Mouse (Mus musculus): ENCODE measurements around the gene Fosl1. TPM values are rescaled to one million over a fixed set of nuclear protein-coding genes. Genes with fewer than 3 reads are reported as not detected.

The Fosl1 gene
- total RNA-seq, 1 experiment: 3.0 TPM

DNA sequence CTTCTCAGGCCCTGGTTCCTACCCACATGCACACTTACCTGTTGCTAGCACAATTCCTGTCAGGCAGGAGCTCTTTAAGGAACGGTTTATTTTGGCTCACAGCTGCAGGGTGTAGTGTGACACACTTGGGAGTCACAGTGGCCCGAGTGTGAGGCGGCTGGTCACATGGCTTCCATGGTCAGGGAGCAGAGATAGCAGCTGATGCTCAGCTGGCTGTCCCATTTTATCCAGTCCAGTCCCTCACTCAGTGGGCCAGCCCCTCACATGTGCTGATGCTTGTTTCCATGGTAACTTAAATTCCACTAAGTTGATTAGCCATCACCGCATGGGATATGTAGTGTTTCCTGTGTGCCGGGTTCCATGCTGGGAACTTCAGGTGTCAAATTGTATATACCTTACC lies 35.4 kb upstream of the Fosl1 start:
- TF ChIP-seq CHD2 (IDR thresholded peaks at IDR 0.05; ENCODE audit: low read depth, low read length) (no peak), ZNF384 (IDR thresholded peaks at IDR 0.05; ENCODE audit: low read depth, low read length) (no peak), HCFC1 (IDR thresholded peaks at IDR 0.05; ENCODE audit: borderline replicate concordance, insufficient read depth, low read length) (no peak), MAFK (IDR thresholded peaks at IDR 0.05; ENCODE audit: insufficient read depth, low read depth, low read length) (no peak), ZC3H11A (IDR thresholded peaks at IDR 0.05; ENCODE audit: borderline replicate concordance, low read depth, low read length) (no peak)
- Histone ChIP-seq H3K4me1 (ENCODE audit: control insufficient read depth in 2 of 2, insufficient read depth in 2 of 2, low read length in 2 of 2, poor library complexity in 1 of 2) (peaks cover 0 to 8% of the 10 kb centered on the region in 2 experiments; a peak in 1 of 4 replicates), H3K27ac (ENCODE audit: insufficient read depth, low read depth, low read length, poor library complexity, severe bottlenecking) (no peak overlapping the region), H3K9ac (ENCODE audit: insufficient read depth, low read depth, low read length, poor library complexity, severe bottlenecking) (no peak overlapping the region), H3K9me3 (ENCODE audit: control insufficient read depth, insufficient read depth, low read depth, low read length) (no peaks in the 10 kb centered on the region), H3K36me3 (ENCODE audit: control insufficient read depth, insufficient read depth, low read length, poor library complexity, severe bottlenecking) (no peaks in the 10 kb centered on the region), H3K4me3 (ENCODE audit: insufficient read depth in 1 of 2, low read depth in 1 of 2, low read length in 2 of 2, poor library complexity in 1 of 2, severe bottlenecking in 1 of 2) (no peak overlapping the region)
- in situ Hi-C loops (cut with MboI; ENCODE audit: low sequenced_read_pairs in 2 of 2, unreplicated experiment in 2 of 2): no loop called here
- no peak for DNase-seq (ENCODE audit: low read depth, low spot score)

DNA sequence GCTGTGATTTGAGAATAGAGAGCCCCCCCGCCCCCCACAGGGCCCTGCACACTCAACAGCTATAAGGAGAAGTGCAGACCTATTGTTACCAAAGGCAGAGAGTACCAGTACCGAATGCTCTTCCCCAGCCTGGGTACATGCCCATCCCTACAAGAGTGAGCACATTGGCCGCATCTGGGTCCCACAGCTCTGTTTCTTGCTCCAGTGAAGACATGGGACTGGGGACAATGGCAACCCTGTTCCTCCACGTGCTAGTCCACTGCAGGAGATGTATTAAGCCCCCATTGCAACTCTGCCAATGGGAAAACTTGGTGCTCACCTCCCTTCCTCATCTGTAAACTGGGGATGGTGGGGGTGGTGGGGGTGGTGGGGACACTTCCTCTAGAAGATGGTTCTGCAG lies 33.5 kb upstream of the Fosl1 start:
- in situ Hi-C loops (cut with MboI; ENCODE audit: low sequenced_read_pairs in 2 of 2, unreplicated experiment in 2 of 2): no loop called here
- H3K27ac ChIP-seq (ENCODE audit: insufficient read depth, low read depth, low read length, poor library complexity, severe bottlenecking): no peak overlapping the region
- H3K9me3 ChIP-seq (ENCODE audit: control insufficient read depth, insufficient read depth, low read depth, low read length): no peaks in the 10 kb centered on the region
- no peak overlapping the region for H3K4me3 ChIP-seq (ENCODE audit: insufficient read depth in 1 of 2, low read depth in 1 of 2, low read length in 2 of 2, poor library complexity in 1 of 2, severe bottlenecking in 1 of 2)
- H3K9ac ChIP-seq (ENCODE audit: insufficient read depth, low read depth, low read length, poor library complexity, severe bottlenecking): no peak overlapping the region
- TF ChIP-seq MAFK (IDR thresholded peaks at IDR 0.05; ENCODE audit: insufficient read depth, low read depth, low read length) (no peak), HCFC1 (IDR thresholded peaks at IDR 0.05; ENCODE audit: borderline replicate concordance, insufficient read depth, low read length) (no peak), ZC3H11A (IDR thresholded peaks at IDR 0.05; ENCODE audit: borderline replicate concordance, low read depth, low read length) (no peak)
- DNase-seq (ENCODE audit: low read depth, low spot score): no peak
- peaks cover 0 to 3% of the 10 kb centered on the region in 2 experiments; a peak in 1 of 4 replicates for H3K4me1 ChIP-seq (ENCODE audit: control insufficient read depth in 2 of 2, insufficient read depth in 2 of 2, low read length in 2 of 2, poor library complexity in 1 of 2)
- no peaks in the 10 kb centered on the region for H3K36me3 ChIP-seq (ENCODE audit: control insufficient read depth, insufficient read depth, low read length, poor library complexity, severe bottlenecking)

DNA sequence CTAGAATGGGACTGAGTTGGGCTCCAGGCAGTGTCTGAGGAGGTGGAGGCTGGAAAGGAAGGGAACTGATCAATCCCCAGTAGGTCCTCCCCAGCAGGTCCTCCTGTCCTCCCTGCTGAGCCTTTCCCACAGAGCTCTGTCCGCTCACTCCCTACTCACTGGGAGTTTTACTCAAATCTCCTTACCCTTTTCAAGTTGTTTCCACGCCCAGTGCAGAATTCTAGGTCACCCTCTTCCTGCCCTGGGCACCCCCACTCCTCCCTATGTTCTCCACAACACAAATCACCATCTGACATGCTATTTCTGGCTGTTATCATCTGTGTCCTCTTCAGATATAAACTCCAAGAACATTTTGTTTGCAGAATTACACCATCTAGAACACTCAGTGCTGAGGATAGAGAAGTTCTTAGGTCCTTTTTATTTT lies 32.8 kb upstream of the Fosl1 start:
- Histone ChIP-seq H3K27ac (ENCODE audit: insufficient read depth, low read depth, low read length, poor library complexity, severe bottlenecking) (no peak overlapping the region), H3K36me3 (ENCODE audit: control insufficient read depth, insufficient read depth, low read length, poor library complexity, severe bottlenecking) (no peaks in the 10 kb centered on the region), H3K9ac (ENCODE audit: insufficient read depth, low read depth, low read length, poor library complexity, severe bottlenecking) (no peak overlapping the region), H3K4me1 (ENCODE audit: control insufficient read depth in 2 of 2, insufficient read depth in 2 of 2, low read length in 2 of 2, poor library complexity in 1 of 2) (no peaks in the 10 kb centered on the region), H3K9me3 (ENCODE audit: control insufficient read depth, insufficient read depth, low read depth, low read length) (no peaks in the 10 kb centered on the region), H3K4me3 (ENCODE audit: insufficient read depth in 1 of 2, low read depth in 1 of 2, low read length in 2 of 2, poor library complexity in 1 of 2, severe bottlenecking in 1 of 2) (no peak overlapping the region)
- in situ Hi-C loops (cut with MboI; ENCODE audit: low sequenced_read_pairs in 2 of 2, unreplicated experiment in 2 of 2): no loop called here
- no peak for DNase-seq (ENCODE audit: low read depth, low spot score)
- no peak for TF ChIP-seq CHD2 (IDR thresholded peaks at IDR 0.05; ENCODE audit: low read depth, low read length)
- no peak for TF ChIP-seq HCFC1 (IDR thresholded peaks at IDR 0.05; ENCODE audit: borderline replicate concordance, insufficient read depth, low read length)
- no peak for TF ChIP-seq ZNF384 (IDR thresholded peaks at IDR 0.05; ENCODE audit: low read depth, low read length)

DNA sequence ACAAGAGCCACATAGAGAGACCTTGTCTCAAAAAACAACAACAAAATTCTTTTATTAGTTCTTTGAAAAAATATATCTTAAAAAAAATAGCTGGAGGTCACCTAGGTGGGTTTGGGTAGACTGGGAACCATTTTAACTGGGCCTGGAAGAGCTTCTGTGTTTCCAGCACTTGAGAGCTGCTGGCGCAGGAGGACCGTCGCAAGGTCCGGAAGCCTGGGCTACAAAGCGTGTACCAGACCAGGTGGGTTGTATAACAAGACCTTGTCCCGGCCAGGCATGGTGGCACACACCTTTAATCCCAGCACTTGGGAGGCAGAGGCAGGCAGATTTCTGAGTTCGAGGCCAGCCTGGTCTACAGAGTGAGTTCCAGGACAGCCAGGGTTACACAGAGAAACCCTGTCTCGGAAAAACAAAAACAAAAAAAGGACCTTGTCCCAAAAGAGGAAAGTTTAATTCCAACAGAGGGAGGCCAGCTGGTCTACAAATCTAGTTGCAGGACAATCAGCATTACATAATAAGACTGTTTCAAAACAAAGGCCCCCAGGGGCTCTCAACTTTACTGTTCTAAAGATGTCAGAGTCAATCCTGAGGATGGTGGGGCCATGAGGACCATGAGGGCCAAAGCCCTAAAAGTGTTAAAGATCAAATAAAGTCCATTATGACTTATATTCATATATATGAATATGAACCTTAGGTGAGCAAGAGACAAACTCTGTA lies 28.4 kb upstream of the Fosl1 start:
- in situ Hi-C loops (cut with MboI; ENCODE audit: low sequenced_read_pairs in 2 of 2, unreplicated experiment in 2 of 2): no loop called here
- DNase-seq (ENCODE audit: low read depth, low spot score): no peak
- no peak for TF ChIP-seq ZC3H11A (IDR thresholded peaks at IDR 0.05; ENCODE audit: borderline replicate concordance, low read depth, low read length)
- TF ChIP-seq ZNF384 (IDR thresholded peaks at IDR 0.05; ENCODE audit: low read depth, low read length): no peak
- TF ChIP-seq MAFK (IDR thresholded peaks at IDR 0.05; ENCODE audit: insufficient read depth, low read depth, low read length): no peak
- no peak for TF ChIP-seq HCFC1 (IDR thresholded peaks at IDR 0.05; ENCODE audit: borderline replicate concordance, insufficient read depth, low read length)
- TF ChIP-seq CHD2 (IDR thresholded peaks at IDR 0.05; ENCODE audit: low read depth, low read length): no peak
- peaks cover 10% of the 10 kb centered on the region; the same call in 1 of the 2 replicates for H3K36me3 ChIP-seq (ENCODE audit: control insufficient read depth, insufficient read depth, low read length, poor library complexity, severe bottlenecking)
- peaks cover 3 to 5% of the 10 kb centered on the region in 2 experiments; a peak in 2 of 4 replicates for H3K4me1 ChIP-seq (ENCODE audit: control insufficient read depth in 2 of 2, insufficient read depth in 2 of 2, low read length in 2 of 2, poor library complexity in 1 of 2)
- no peak overlapping the region for H3K9ac ChIP-seq (ENCODE audit: insufficient read depth, low read depth, low read length, poor library complexity, severe bottlenecking)
- H3K27ac ChIP-seq (ENCODE audit: insufficient read depth, low read depth, low read length, poor library complexity, severe bottlenecking): no peak overlapping the region
- H3K9me3 ChIP-seq (ENCODE audit: control insufficient read depth, insufficient read depth, low read depth, low read length): no peaks in the 10 kb centered on the region
- H3K4me3 ChIP-seq (ENCODE audit: insufficient read depth in 1 of 2, low read depth in 1 of 2, low read length in 2 of 2, poor library complexity in 1 of 2, severe bottlenecking in 1 of 2): no peak overlapping the region

Data from ES-E14 (cell line).